Mouse (Mus musculus): ENCODE measurements around the gene Kxd1.
"Not testable (repeated sequence)": the region's sequence is repeated elsewhere in the genome, so short reads cannot be mapped to it uniquely, and the experiment has no call there.

Gene Kxd1

GRCm38 (mm10) chr8:70513441-70513840 lies 14.3 kb downstream of the Kxd1 start:
- no peak for DNase-seq (ENCODE audit: low spot score)

GRCm38 (mm10) chr8:70512253-70512903 lies 15.4 kb downstream of the Kxd1 start:
- DNase-seq (ENCODE audit: low spot score): no peak

- no peak for DNase-seq (ENCODE audit: low spot score)
Observed at GRCm38 (mm10) chr8:70511770-70512169, 16.0 kb downstream of the Kxd1 start.

- DNase-seq (ENCODE audit: low spot score): not testable (repeated sequence)
Observed at GRCm38 (mm10) chr8:70511174-70511573, 16.6 kb downstream of the Kxd1 start.

- DNase-seq (ENCODE audit: low spot score): peak; percentile 98
Observed at GRCm38 (mm10) chr8:70510228-70510915, 17.4 kb downstream of the Kxd1 start, which contains the start of gene Uba52. TSS of gene Uba52 (minus strand) at chr8:70510801.

- DNase-seq (ENCODE audit: low spot score): no peak
Observed at GRCm38 (mm10) chr8:70509281-70509952, 18.3 kb downstream of the Kxd1 start.

- DNase-seq (ENCODE audit: low spot score): no peak
Observed at GRCm38 (mm10) chr8:70507027-70507393, 20.7 kb downstream of the Kxd1 start.

- DNase-seq (ENCODE audit: low spot score): peak; percentile 94
Observed at GRCm38 (mm10) chr8:70506328-70507026, 21.3 kb downstream of the Kxd1 start, which contains the start of gene Rex1bd. TSS of gene Rex1bd (minus strand) at chr8:70506752.

- no peak for DNase-seq (ENCODE audit: low spot score)
Observed at GRCm38 (mm10) chr8:70505698-70506327, 21.9 kb downstream of the Kxd1 start.

GRCm38 (mm10) chr8:70504851-70505250 lies 22.9 kb downstream of the Kxd1 start:
- peak; percentile 78 for DNase-seq (ENCODE audit: low spot score)

GRCm38 (mm10) chr8:70504291-70504716 lies 23.5 kb downstream of the Kxd1 start:
- peak; percentile 54 for DNase-seq (ENCODE audit: low spot score)

- DNase-seq (ENCODE audit: low spot score): peak; percentile 62
Observed at GRCm38 (mm10) chr8:70503062-70503750, 24.6 kb downstream of the Kxd1 start.

- DNase-seq (ENCODE audit: low spot score): no peak
Observed at GRCm38 (mm10) chr8:70502540-70502939, 25.2 kb downstream of the Kxd1 start.

GRCm38 (mm10) chr8:70501820-70502529 lies 25.8 kb downstream of the Kxd1 start:
- DNase-seq (ENCODE audit: low spot score): no peak

GRCm38 (mm10) chr8:70500386-70501301 lies 27.1 kb downstream of the Kxd1 start:
- no peak for DNase-seq (ENCODE audit: low spot score)

- no peak for DNase-seq (ENCODE audit: low spot score)
Observed at GRCm38 (mm10) chr8:70495771-70496062, 32.0 kb downstream of the Kxd1 start.

- no peak for DNase-seq (ENCODE audit: low spot score)
Observed at GRCm38 (mm10) chr8:70495001-70495770, 32.6 kb downstream of the Kxd1 start.

GRCm38 (mm10) chr8:70494416-70494945 lies 33.3 kb downstream of the Kxd1 start:
- no peak for DNase-seq (ENCODE audit: low spot score)

Data from lung, postnatal 25 days (tissue).